Mouse (Mus musculus) megakaryocyte, embryonic 14.5 days (primary cell): Measurements from ENCODE around the gene 1700018B08Rik.

Experiments
- FLI1 ChIP-seq: IDR thresholded peaks from 2 replicates; pipeline ENCODE4 v1.6.1; 2012; ENCODE audit warnings: low read length, inconsistent platforms, mixed read lengths
- GATA1 ChIP-seq: IDR thresholded peaks from 3 replicates; pipeline ENCODE4 v1.6.1; 2012; ENCODE audit warnings: mixed read lengths, low read length, inconsistent platforms, borderline replicate concordance

DNA sequence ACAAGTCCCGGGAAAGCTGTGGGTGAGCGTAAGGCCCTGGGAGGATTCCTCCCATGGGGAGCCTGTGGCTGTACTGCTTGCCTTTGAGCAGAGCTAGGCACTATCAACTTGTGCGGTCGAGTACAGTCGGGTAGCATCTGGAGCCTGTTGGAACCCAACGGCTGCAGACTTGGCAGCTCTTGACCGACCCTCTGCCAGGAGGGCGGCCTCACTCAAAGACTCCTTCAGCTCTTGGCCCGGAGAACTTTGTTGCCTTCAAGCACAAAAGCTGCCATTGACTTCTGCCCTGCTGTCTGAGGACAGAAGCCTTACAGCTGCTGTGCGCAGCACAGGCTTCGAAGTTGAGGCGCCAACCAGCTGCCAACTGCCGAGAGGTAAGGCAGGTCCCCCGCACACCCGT, 15.3 kb downstream of the 1700018B08Rik start:
- TF ChIP-seq GATA1: no peak
- TF ChIP-seq FLI1: no peak
